Mouse (Mus musculus): ENCODE measurements around the gene Slc30a6.
A peak's percentile ranks its signal among the peaks of the same experiment; 100 is the strongest.

Slc30a6 gene

DNA sequence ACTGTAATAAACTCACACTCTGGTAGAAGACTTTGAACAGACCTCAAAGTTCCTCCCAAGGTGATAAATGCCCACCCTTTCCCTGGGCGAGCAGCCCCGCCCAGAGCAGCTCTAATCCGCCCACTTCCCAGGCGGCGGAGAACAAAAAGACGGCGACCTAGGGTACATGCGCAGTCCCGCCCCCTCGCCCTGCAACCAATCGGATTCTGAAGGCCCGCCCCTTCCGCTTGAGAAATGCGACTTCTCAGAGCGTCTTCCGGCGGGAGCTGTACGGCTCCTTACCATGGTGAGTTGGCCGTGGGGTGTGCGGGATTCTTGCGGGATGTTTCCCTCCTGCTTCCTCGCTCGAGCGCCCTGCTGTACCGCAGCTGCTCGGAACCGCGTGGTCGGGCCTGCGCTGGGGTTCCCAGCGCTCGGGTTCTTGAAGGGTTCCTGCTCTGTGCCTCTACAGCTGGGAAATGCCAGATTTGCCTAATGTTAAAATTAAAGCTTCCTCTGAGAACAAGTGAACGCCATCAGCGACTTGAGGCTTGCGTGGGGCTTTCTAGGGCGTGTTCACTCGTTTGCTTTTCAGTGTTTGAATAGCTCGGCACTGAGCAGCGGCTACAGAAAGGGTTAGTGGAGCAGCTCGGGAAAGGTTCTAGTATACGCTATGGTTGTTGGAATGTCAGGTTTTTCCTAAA, at the start of gene Slc30a6:
Gene Slc30a6, plus strand, starts transcription at position 226 of the 683 bp plus-strand sequence.
- peak; percentile 96 for DNase-seq

DNA sequence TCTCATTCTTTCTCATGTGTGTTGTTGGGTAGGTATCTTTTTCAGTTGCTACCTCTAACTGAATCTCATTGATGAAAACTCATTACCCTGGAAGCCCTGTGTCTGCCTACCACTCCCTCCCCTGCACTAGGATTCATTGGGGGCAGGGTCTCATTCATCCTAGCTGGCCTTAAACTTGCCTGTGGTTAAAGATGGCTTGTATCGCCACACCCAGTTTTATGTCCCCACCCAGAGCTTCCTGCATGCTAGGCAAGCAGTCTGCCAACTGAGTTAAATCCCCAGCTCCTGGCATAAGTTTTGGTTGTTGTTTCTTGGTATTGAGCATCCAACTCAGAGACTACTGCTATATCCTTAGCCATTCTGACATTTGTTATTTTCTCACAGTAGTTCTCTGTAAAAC, 31.8 kb upstream of the Slc30a6 start:
- no peak for DNase-seq

DNA sequence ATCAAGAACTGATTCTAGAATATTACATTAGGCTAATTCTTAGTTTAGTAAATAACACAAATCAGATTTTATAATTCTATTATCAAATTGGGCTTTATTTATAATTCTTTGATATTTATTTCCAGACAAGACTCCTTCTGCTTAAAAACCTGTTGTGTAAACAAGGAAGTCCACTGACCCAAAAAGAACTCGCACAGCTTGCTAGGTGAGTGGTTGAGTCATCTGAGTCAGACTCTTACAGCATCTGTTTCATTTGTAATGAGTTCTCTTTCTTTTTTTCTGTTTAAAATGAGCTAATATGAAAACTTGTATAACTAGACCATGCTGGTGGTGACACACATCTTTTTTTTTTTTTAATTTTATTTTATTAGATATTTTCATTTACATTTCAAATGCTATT, 18.5 kb upstream of the Slc30a6 start:
- DNase-seq: no peak

DNA sequence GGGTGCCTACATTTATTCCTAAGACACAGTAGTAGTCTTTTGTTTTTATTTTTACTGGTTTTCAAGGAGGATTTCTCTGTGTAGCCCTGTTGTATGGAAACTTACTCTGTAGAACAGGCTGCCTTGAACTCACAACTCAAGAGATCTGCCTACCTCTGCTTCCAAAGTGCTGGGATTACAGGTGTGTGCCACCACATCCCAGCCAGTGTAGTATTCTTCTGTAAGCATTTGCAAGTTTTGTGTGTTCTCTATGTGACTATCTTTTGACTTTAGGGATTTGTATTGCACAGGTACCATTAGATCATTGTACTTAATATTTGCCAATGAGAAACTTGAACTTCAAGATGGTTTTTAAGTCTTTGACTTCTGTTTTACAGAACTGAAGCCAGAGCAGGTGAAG, 8.8 kb upstream of the Slc30a6 start:
- DNase-seq: no peak

DNA sequence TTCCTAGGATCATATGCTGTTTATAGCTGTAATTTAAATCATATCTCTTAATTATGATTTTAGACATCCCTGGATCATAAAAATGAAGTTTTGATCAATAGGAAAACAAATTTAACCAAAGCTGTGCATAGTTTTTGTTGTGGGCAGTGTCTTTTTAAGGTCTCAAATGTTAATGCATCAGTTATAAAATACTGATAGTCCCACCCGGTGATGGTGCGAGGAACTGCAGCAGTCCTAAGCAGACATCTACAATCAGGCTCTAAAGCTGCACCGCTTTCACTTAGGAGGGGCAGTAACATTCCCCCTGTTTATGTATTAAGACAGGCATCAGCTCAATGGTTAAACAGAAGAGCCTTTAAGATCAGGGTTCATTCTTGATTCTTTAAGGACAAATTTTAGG, 5.6 kb upstream of the Slc30a6 start:
- DNase-seq: no peak

DNA sequence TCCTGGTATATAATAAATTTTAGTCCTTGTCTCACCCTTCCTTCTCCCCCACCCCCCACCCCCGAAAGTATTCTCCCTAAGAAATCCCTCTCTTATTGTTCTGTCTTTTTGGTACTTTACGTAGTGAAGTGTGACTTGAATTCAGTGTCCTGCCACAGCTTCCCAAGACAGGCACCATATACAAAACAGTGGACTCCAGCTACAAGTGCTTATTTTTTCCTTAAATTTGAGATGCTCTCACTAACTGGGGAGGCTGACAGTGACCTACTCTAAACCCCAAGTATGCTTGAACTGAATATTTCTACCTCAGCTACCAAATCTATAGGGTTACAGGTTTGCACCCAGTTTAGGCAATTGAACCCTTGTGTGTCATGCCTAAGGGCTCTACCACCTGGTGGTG, 1.0 kb upstream of the Slc30a6 start:
- no peak for DNase-seq

DNA sequence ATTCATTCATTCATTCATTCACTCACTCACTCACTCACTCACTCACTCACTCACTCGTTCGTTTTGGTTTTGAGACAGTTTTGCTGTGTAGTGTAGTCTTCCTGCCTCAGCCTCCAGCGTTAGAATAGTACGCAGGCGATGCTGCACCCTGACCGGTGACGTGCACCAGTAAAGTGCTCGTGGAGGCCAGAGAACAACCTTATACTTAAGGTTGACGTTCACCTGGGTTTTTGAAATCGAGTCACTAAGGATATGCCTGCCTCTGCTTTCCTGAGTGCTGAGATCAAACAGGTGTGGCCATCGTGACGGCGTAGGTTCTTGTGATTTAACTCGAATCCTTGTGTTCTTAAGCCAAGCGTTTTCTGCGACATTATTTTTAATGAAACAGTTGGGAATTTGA, 553 bp upstream of the Slc30a6 start:
- peak in 1 of 2 experiments; percentile 5 for DNase-seq

DNA sequence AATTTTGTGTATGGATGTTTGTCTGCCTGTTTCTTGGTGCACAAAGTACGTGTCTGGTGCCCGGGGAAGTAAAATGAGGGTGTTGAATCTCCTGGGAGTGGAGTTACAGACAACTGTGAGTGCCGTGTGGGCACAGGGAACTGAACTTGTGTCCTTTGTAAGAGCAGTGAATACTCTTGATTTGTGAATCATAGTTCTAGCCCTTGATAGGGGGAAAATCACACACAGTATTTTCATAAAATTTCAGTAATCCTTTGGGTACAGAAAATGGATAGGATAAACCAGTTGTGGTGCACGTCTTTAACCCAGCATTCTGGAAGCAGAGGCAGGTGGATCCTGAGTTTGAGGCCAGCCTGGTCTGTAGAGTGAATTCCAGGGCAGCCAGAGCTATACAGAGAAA, 1.4 kb downstream of the Slc30a6 start:
- no peak for DNase-seq

DNA sequence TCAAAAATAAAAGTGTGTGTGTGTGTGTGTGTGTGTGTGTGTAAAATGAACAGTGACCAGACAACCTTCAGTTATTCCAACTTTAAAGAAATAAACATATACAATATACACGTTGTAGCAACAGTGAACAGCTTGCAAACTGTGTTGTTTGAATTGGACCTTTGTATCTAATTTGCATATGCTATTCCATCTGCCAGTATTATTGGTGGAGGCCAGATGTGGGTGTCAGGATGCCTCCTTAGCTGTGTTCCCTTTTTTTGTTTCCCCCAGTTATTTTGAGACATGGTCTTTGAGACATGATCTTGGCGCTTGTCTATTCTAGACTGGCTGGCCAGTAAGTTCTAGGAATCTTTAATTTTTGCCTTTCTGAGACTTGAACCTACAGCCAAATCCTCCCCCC, 1.8 kb downstream of the Slc30a6 start:
- no peak for DNase-seq

DNA sequence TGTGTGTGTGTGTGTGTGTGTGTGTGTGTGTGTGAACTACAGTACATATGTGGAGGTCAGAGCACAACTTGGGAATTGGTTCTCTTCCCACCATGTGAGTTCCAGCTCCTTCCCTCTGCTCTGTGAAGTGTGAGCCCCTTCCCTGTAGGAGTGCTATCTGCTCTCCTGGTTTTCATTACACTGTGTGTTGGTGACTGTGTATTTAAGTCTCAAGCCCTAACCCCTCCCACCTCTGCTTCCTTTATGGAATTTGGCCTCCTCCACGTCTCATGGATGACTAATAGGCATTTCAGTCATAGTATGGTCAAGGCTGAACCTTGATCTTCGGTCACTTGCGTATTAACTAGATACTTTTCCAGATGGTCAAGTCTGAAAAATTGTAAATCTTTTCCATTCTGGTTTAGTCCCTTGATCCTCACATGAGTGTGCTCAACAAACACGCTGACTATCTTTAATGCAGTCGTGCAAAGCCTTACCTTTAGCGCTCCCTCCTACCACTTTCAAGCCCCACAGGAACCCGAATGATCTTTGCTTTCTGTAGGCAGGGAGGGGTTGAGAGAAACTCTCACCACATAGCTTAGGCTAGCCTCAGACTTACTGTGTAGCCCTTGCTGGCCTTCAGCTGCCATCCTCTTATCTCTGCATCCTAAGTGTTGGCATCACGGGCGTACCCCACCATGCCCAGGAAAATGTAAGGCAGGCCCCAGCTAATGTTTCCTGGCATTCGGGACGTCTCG, 7.2 kb downstream of the Slc30a6 start:
- no peak for DNase-seq

DNA sequence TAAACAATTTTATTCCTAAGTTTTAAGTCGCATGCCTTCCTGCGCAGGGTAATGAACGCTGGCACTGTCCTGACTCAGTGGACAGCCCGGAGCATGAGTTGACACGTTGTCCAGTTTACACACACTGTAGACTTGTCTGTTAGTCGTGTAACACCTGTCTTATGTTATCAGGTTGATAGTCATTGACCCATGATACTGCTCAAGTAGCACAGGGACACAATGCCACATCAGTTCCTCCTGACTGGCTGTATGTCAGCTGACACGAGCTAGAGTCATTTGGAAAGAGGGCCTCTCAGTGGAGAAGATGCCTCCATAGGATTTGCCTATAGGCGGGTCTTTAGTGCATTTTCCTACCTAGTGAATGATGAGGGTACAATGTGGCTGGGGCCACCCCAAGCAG, 11.1 kb downstream of the Slc30a6 start:
- DNase-seq: no peak

DNA sequence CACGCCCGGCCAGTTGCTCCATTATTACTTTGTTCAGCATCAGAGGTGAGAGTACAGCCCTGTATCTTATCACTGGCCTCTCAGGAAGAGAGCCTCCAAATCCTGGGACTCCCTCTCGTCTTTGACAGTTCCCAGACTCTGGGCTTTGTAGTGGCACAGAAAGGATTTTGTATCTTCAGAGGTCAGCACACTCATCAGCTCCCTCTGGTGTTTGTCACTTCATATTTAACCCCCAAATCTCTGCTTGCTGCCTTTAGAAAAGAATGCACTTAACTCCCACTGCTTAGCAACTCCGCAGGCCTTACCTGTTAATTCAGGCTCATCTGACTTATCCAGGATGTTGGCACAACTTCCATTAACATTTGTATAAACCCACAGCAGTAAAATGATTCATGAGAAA, 14.3 kb downstream of the Slc30a6 start:
- DNase-seq: no peak

DNA sequence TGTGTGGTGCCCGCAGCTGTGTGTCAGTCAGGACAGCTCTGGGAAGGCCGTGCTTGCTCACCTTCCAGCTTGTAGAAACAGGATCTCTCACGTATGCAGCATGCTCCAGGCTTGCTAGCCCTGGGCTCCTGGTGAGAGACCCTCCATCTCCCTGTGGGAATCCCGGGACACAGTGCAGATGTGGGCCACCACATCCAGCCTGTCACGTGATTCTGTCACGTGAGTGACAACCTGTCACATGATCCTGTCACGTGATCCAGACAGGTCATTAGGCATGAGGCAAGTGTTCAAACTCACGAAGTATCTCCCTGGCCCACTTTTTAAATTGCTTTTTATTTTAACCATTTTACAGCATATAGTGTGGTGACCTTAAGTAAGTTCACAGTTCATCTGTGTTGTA, 17.9 kb downstream of the Slc30a6 start:
- no peak for DNase-seq

DNA sequence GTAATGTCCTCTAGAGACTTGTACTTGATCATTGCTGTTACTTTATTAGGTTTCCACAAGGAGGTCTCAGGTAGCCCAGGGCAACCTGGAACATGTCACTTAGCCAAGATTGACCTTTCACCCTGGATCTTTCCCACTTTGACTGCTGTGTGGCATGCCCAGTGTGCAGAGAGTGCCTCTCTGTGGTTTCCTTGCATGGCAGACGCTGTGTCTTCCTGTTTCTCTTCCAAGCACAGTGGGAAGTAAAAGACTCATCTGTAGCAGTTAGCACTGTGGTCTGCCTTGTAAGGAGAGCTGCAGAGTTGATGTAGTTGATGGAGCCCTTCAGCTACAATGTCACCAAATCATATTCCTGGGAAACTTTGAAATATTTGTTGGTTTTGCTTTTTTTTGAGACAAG, 19.3 kb downstream of the Slc30a6 start:
- DNase-seq: no peak

DNA sequence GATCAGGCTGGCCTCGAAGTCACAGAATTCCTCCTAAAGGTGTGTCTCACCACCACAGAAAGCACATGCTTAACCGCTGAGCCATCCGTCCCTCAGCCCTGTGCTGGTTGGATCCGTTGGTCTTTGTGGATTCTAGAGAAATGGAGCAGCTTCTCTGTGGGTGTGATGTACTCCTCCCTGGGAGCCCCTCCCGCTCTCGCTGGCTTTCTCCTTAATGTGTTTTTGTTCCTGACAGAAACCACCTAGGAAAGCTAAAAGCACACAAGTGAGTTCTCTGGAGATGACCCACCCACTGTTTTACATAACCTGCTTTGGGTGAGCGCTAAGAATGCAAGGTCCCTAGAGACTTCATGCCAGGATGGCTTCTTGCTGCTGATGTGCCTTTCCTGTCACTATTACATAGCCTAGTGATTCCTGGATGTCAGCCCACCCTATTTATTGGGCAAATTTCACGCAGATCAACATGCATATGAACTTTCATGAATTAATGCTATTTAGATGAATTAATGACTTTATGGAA, 21.5 kb downstream of the Slc30a6 start:
- no peak for DNase-seq

DNA sequence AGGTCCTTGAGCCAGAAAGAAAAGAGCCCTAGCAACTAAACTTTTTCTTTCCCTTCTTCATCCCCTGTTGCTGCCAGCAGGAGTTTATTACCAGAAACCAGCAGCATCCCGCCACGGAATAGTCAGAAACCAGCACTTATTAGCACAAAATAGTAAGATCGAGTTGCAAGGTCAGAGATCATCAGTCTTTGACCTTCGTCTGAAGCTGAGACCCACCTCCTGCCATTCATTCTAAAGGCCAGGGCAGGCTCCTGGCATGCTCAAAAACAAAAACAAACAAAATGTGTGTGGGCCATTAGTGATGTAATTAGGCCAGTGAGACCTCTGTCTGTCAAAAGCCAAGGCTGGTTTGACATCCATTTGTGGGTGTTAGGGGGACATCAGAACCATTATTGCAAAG, 22.8 kb downstream of the Slc30a6 start:
- DNase-seq: no peak

DNA sequence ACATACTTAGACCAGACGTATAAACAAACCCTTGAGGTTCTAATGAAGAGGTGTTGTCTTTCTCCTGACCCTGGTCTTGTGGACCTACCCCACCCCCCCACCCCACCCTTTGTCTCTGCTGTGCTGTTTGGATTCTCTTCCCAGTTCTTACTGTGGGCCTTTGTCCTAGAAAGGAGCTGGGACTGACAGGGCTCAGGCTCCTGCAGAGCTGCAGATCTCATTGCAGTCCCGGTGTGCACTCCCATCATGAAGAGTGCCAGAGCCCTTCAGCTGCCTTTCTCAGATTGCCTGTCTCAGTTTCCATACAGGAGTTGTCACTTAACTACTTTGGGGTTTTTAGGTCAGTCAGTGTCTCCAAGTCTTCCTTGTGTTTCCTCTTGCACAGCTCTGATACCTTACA, 25.2 kb downstream of the Slc30a6 start:
- DNase-seq: no peak

DNA sequence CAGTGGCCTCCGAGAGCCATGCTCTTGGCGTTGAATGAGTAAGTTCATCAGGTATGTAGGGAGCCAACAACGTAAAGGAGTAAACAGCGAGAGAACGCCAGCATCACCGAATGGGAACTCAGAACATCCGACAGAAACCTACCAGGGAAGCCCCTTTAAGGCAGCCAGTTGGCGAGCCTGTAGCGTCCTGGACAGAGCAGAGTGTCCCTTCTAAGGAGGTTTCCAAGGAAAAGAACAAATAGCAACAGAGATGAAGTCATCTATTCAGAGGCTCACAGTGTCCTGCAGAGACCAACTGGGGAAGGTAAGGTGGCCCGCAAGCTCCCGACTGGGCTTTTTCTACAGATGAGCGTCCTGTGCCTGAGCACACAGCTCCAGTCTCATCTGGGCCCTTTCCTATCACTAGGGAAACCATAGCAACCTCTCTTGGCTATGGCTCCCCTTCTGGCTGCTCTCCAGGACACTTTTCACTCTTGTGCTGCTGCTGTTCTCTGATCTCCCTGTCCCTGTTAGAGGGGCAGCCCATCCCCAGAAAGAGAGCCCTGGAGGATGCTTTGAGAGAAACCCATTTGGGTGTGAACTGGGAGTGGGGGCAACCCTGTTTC, 29.1 kb downstream of the Slc30a6 start:
- DNase-seq: no peak

DNA sequence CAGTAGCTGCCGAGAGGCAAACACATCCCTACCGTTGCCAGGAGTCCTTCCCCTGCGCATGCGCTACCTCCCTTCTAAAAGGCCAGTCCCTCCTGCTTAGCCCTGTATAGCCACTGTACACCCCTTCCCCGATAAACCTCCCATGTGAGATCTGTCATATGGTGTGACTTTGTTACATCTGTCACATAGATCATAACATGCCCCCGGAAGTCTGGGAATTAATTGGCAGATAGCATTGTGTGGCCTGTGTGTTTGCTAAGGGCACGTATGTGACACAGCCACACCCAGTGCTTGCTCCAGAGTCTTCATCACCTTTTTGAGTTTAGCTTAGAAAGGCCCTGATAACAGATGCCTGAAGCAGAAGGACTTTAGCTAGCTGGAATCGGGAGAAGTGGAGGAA, 34.7 kb downstream of the Slc30a6 start:
- DNase-seq: no peak

DNA sequence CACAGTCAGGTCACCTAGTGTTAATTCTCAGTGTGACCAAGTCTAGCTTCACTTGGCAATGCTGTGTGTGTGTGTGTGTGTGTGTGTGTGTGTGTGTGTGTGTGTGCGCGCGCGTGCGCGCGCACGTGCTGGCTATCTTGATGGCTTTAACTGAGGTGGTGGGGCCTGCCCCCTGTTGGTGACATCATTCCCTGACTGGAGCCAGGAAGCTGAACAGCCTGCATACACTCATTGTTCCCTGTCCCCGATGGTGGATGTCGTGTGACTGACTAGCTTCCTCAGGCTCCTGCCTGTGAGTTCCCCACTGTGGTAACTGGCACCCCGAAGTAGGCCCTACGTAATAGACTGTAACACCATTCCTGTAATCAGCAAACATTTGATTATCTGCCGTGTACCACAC, 36.1 kb downstream of the Slc30a6 start:
- no peak for DNase-seq

DNA sequence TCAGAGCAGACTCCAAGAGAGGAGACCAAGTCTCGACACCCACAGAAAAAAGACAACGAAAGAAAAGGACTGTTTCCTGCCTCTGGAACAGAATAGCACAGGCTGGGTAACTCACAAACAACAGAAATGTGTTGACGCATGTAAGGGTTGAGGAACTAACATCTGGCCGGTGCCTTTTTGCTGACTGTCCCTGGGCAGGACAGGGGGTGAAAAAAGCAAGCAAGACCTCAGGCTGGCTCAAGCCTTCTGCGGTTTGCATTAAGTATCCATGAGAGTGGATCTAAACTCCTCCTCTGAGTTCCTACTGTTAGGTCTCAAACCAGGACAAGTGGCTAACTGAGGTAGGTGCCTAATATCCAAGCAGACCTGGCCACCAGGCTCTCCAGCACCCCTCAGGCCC, 37.2 kb downstream of the Slc30a6 start:
- no peak for DNase-seq

DNA sequence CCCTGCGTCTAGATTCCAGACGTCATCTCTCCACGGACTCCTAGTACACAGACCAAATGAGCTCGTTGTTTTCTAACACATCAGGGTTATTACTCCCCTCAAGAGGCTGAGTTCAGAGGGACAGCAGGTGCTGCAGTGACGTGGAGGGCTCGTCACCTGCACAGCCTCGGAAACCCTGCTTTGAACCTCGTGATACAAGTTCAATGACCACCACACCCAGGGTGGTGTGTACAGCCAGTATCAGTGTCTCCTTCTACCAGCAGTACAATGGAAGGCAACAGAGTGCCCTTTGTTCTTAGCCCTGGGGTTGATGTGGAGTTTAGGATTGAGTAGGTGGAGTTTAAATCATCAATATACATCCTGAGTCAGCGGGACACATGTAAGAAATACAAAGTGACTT, 42.4 kb downstream of the Slc30a6 start:
- DNase-seq: no peak

DNA sequence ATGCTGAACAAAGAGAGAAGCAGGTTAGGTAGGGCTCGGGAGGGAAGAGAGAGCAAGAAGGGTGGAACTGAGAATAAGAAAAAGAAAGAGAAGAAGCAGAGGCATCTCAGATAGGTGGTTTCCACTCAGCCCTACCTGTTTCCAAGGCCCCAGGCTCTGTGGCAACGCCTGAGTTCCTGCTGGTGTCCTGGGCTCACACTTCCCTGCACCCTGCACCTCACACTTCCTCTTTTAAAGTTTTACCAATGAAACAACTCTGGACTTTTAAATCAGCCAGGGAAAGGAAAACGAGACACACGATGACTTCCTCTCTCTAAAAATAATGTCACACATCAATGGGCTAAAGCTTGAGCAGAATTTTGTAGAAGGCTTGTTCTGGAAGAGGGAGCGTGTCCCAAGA, 45.1 kb downstream of the Slc30a6 start:
- no peak for DNase-seq

DNA sequence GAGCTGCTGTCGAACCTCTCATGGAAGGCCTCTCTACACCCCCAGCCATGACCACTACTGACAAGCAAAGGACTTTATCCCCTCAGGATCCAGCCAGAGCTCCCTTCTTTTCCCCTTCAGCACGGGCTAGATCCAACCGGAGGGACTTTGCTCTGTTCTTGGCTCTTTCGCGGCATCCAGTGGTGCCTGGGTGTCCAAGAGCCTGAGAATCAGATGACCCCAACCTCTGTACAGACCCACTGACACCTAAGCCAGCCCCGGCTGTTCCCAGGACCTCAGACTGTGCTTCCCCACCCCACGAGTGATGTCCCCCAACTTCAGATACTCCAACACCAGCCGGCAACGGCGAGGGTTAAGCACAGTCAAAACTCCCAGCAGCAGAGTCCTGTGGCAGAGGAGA, 54.4 kb downstream of the Slc30a6 start:
- no peak for DNase-seq
